Mouse (Mus musculus): ENCODE data around the gene Comp. TPM values are rescaled to one million over a fixed set of nuclear protein-coding genes. Genes with fewer than 3 reads are reported as not detected.

The Comp gene
- 0.27 and 0.47 TPM in 2 replicates for polyA plus RNA-seq (2015; fragmentation: Nextera tagmentation; extraction: Ambion mirVana)

DNA sequence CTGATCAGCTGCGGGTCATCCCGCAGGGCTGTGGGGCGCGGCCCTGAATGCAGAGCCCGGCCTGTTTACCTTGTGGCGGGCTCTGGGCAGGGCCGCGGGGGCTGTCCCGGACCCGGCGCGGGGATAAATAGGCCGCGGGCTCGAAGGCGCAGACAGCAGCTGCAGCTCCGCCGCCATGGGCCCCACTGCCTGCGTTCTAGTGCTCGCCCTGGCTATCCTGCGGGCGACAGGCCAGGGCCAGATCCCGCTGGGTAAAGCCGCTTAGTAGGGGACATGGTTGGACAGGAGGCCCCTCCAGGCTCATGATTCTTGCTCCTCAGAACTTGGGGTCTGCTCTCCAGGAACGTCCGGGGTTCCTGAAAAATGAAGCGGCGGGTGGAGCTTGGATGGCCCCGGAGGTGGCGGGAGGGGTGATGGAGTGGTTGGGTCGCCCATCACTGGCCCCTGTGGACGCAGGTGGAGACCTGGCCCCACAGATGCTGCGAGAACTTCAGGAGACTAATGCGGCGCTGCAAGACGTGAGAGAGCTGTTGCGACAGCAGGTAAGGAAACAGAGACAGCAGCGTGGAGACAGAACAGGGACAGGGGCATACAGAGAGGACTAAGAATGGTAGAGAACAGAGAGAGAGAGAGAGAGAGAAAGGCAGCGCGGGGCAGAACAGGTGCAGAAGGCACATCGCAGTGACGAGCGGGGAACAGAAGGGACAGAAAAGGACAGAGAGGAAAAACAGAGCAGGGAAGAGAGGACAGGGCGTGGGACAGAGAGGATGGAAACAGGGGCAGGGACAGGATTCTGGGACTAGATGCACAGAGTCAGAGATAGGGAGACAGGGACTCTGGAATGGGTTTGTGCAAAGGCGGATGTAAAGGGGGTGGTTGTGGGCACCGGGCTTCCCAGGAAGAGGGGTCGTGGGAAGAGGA lies at the start of gene Comp:
TSS of gene Comp (plus strand) at position 162 of the 921 bp plus-strand sequence.
- H3K4me2 ChIP-seq, result peak within 1 kb of the TSS; percentile 51
- H3K27ac ChIP-seq (replicated peaks), result no peak within 1 kb of the TSS
- H3K36me3 ChIP-seq, result no peaks in the 10 kb centered on the region
- 0 out of 2 replicates have a peak, but pooled peaks have one; percentile 9 for ATAC-seq (ENCODE audit: low FRiP score, low read depth)
- H3K9me3 ChIP-seq, result no peaks in the 10 kb centered on the region
- no peak within 1 kb of the TSS for H3K9ac ChIP-seq
- peak within 1 kb of the TSS; percentile 29 for H3K4me3 ChIP-seq
- H3K4me1 ChIP-seq (replicated peaks), result peaks cover 31% of the 10 kb centered on the region
- 3% methylated on average over 47 of the region's 47 CpGs for WGBS
- H3K27me3 ChIP-seq, result peaks cover 77% of the 10 kb centered on the region

DNA sequence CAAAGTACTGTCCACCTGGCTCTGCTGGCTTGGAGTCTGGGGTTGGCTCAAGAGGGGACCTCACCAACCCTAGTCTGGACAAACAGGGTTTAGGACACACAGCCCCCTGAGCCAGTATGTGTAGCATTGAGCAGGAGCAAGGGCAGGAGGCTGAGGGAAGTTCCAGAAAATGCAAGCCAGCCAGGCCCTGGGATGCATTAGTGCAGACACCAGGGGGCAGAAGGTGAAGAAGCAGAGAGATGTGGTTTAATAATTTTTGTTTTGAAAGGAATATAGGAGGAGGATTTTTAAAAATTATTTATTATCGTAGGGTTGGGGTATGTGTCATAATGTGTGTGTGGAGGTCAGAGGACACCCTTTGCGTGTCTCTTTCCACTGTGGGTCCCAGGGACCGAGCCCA lies 49.6 kb upstream of the Comp start:
- Histone ChIP-seq H3K4me2 (no peak overlapping the region), H3K27me3 (no peaks in the 10 kb centered on the region), H3K27ac (replicated peaks) (no peak overlapping the region), H3K4me1 (replicated peaks) (no peaks in the 10 kb centered on the region), H3K4me3 (no peak overlapping the region), H3K9ac (no peak overlapping the region), H3K9me3 (no peaks in the 10 kb centered on the region), H3K36me3 (peaks cover 61% of the 10 kb centered on the region)
- 97% methylated on average over 3 of the region's 3 CpGs for WGBS
- ATAC-seq (ENCODE audit: low FRiP score, low read depth), result no peak

- WGBS, result 93% methylated on average over 6 of the region's 6 CpGs
- ATAC-seq (ENCODE audit: low FRiP score, low read depth), result no peak
- Histone ChIP-seq H3K9me3 (no peaks in the 10 kb centered on the region), H3K27ac (replicated peaks) (no peak overlapping the region), H3K4me2 (no peak overlapping the region), H3K27me3 (no peaks in the 10 kb centered on the region), H3K4me1 (replicated peaks) (peaks cover 25% of the 10 kb centered on the region), H3K9ac (no peak overlapping the region), H3K4me3 (no peak overlapping the region), H3K36me3 (peaks cover 51% of the 10 kb centered on the region)
Measured at GRCm38 (mm10) chr8:70327512-70327911, 45.8 kb upstream of the Comp start.

DNA sequence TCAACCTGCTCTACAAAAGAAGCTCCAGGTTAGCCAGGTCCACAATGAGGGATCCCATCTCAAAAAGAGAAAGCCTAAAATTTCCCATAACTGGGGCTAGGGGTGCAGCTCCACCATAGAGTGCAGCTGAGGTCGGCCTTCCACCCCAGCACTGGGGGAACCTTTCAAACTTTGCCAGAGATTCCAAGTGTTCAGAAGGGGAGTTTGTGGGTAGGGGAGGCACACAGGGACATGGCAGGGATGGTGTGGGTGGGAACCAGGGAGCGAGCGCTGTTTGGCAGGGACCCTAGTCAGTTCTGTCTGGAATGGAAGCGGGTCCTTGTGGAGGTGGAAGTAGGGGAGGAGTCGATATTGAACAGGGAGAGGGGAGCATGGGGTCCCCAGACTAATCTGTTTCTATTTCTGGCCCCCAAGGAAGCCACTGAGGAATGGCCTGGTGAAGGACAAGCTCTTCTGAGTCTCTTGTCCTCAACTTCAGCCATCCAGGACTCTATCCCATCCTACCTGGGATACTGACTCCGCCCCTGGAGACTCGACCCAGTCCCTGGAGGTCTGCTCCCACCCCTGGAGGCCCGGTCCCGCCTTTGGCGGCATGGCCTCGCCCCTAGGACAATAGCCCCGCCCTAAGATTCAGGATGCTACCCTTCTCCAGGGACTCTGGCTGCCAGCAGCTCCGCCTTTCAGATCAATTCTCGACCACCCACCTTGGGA lies 44.1 kb upstream of the Comp start, which contains the start of gene Gdf1:
TSS of gene Gdf1 (plus strand) at position 694 of the 711 bp plus-strand sequence.
- 0 out of 2 replicates have a peak within 1 kb of the TSS, but pooled peaks have one; percentile 5 for H3K4me2 ChIP-seq
- no peaks in the 10 kb centered on the region for H3K9me3 ChIP-seq
- peak within 1 kb of the TSS; percentile 18 for H3K27ac ChIP-seq (replicated peaks)
- peaks cover 25% of the 10 kb centered on the region for H3K4me1 ChIP-seq (replicated peaks)
- H3K27me3 ChIP-seq, result no peaks in the 10 kb centered on the region
- no peak within 1 kb of the TSS for H3K4me3 ChIP-seq
- WGBS, result 28% methylated on average over 14 of the region's 14 CpGs
- peaks cover 53% of the 10 kb centered on the region for H3K36me3 ChIP-seq
- no peak within 1 kb of the TSS for H3K9ac ChIP-seq
- no peak for ATAC-seq (ENCODE audit: low FRiP score, low read depth)

DNA sequence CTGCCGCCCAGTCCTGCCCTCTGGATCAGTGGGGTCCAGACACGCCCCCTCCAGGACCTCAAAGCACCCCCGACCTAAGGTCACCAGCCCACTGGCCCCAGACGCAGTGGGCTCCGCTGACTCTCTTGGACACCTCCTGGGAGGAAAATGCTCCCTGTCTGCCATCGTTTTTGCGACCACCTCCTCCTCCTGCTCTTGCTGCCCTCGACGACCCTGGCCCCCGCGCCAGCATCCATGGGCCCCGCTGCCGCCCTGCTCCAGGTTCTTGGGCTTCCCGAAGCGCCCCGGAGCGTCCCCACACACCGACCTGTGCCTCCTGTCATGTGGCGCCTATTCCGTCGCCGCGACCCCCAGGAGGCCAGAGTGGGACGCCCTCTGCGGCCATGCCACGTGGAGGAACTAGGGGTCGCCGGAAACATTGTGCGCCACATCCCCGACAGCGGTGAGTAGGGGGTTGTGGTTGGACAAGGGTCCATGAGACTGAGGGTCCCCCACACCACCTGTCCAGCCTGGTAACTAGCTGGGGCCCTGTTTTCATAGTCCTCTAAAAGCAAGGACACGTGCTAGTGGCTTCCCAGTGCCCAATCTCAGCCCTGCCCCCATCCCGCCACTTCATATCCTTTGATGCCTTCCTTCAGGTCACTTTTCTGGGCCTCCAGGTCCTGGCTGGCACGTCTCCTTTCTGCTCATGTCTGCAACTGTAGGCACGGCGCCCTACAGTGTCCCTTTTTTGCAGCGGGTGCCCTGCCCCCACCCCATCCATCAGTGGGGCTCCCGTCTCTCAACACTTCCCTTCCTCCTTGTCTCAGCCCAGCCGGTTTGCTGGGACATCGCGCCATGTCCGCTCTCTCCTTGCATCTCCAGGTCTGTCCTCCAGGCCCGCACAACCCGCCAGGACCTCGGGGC lies 43.3 kb upstream of the Comp start:
- peak overlapping the region; percentile 18; the same call in 1 of the 2 replicates for H3K27ac ChIP-seq (replicated peaks)
- peaks cover 25% of the 10 kb centered on the region for H3K4me1 ChIP-seq (replicated peaks)
- peaks cover 54% of the 10 kb centered on the region for H3K36me3 ChIP-seq
- H3K4me2 ChIP-seq, result 0 out of 2 replicates have a peak overlapping the region, but pooled peaks have one; percentile 5
- no peaks in the 10 kb centered on the region for H3K27me3 ChIP-seq
- ATAC-seq (ENCODE audit: low FRiP score, low read depth), result 0 out of 2 replicates have a peak, but pooled peaks have one; percentile 1
- H3K9me3 ChIP-seq, result no peaks in the 10 kb centered on the region
- no peak overlapping the region for H3K4me3 ChIP-seq
- no peak overlapping the region for H3K9ac ChIP-seq
- 8% methylated on average over 45 of the region's 45 CpGs for WGBS

DNA sequence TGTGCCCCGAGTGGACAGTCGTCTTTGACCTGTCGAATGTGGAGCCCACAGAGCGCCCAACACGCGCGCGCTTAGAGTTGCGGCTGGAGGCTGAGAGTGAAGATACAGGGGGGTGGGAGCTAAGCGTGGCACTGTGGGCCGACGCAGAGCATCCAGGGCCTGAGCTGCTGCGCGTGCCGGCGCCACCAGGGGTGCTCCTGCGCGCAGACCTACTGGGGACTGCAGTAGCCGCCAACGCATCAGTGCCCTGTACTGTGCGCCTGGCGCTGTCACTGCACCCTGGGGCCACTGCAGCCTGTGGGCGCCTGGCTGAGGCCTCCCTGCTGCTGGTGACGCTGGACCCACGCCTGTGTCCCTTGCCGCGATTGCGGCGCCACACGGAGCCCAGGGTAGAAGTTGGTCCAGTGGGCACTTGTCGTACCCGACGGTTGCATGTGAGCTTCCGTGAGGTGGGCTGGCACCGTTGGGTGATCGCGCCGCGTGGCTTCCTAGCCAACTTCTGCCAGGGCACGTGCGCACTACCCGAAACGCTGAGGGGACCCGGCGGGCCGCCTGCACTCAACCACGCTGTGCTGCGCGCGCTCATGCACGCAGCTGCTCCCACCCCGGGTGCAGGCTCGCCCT lies 42.5 kb upstream of the Comp start:
- WGBS, result 23% methylated on average over 53 of the region's 53 CpGs
- H3K4me3 ChIP-seq, result no peak overlapping the region
- H3K4me2 ChIP-seq, result 0 out of 2 replicates have a peak overlapping the region, but pooled peaks have one; percentile 5
- H3K9me3 ChIP-seq, result no peaks in the 10 kb centered on the region
- ATAC-seq (ENCODE audit: low FRiP score, low read depth), result peak; percentile 72
- peak overlapping the region; percentile 18 for H3K27ac ChIP-seq (replicated peaks)
- peaks cover 25% of the 10 kb centered on the region for H3K4me1 ChIP-seq (replicated peaks)
- H3K9ac ChIP-seq, result no peak overlapping the region
- peaks cover 57% of the 10 kb centered on the region for H3K36me3 ChIP-seq
- H3K27me3 ChIP-seq, result no peaks in the 10 kb centered on the region

- Histone ChIP-seq H3K4me2 (no peak overlapping the region), H3K4me3 (no peak overlapping the region), H3K9ac (no peak overlapping the region), H3K27me3 (no peaks in the 10 kb centered on the region), H3K36me3 (peaks cover 59% of the 10 kb centered on the region), H3K27ac (replicated peaks) (no peak overlapping the region), H3K9me3 (no peaks in the 10 kb centered on the region), H3K4me1 (replicated peaks) (peaks cover 25% of the 10 kb centered on the region)
- 62% methylated on average over 19 of the region's 19 CpGs for WGBS
- no peak for ATAC-seq (ENCODE audit: low FRiP score, low read depth)
Measured at GRCm38 (mm10) chr8:70331526-70331925, 41.8 kb upstream of the Comp start.

- Histone ChIP-seq H3K27me3 (no peaks in the 10 kb centered on the region), H3K36me3 (peaks cover 65% of the 10 kb centered on the region), H3K4me2 (no peak overlapping the region), H3K4me3 (no peak overlapping the region), H3K4me1 (replicated peaks) (peaks cover 25% of the 10 kb centered on the region), H3K9ac (0 out of 2 replicates have a peak overlapping the region, but pooled peaks have one; percentile 9), H3K9me3 (no peaks in the 10 kb centered on the region), H3K27ac (replicated peaks) (peak overlapping the region; percentile 51; the same call in 1 of the 2 replicates)
- peak; percentile 76 for ATAC-seq (ENCODE audit: low FRiP score, low read depth)
- 22% methylated on average over 41 of the region's 41 CpGs for WGBS
Measured at GRCm38 (mm10) chr8:70332070-70332877, 41.1 kb upstream of the Comp start.

DNA sequence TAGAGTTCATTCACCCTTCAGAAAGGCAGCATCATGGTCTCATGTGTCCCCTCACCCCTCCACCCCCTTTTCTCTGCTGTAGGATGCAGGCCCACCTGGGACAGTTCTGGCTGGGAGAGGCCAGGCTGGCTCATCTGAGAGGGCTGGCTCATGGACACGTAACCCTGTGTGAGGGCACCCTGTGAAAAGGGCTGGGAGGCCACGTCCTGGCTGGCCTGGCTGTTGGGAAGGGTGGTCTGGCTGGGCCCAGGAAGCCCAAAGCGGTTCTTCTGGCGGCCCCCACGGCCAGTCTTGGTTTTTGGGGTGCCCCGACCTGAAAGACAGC lies 40.5 kb upstream of the Comp start:
- WGBS, result 96% methylated on average over 6 of the region's 6 CpGs

DNA sequence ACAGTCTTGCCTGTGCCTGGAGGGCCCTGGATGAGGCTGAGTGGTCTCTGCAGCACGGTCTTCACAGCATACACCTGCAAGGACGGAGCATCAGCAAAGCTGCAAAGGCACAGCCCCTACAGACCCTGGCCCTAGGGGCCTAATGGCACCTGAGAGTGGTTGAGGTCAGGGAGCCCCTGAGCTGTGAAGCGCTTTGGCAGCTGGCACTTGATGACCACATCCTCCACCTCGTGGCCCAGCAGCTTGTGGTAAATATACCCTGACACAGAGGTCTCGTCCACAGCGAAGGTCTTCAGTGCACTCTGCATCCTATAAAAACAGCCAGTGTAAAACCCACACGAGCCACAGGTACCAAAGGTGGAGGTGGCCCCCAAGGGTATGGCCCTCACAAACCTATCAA lies 34.4 kb upstream of the Comp start:
- no peaks in the 10 kb centered on the region for H3K9me3 ChIP-seq
- ATAC-seq (ENCODE audit: low FRiP score, low read depth), result no peak
- WGBS, result 95% methylated on average over 7 of the region's 7 CpGs
- H3K4me1 ChIP-seq (replicated peaks), result 0 out of 2 replicates have a peak, but pooled peaks cover 1% of the 10 kb centered on the region
- H3K27ac ChIP-seq (replicated peaks), result no peak overlapping the region
- H3K36me3 ChIP-seq, result peaks cover 90% of the 10 kb centered on the region
- H3K4me3 ChIP-seq, result no peak overlapping the region
- H3K4me2 ChIP-seq, result no peak overlapping the region
- H3K9ac ChIP-seq, result no peak overlapping the region
- H3K27me3 ChIP-seq, result no peaks in the 10 kb centered on the region

More for the DNA sequence above, 40.5 kb upstream of the Comp start:
- Histone ChIP-seq H3K4me1 (replicated peaks) (peaks cover 25% of the 10 kb centered on the region), H3K4me3 (no peak overlapping the region), H3K9ac (no peak overlapping the region), H3K27ac (replicated peaks) (no peak overlapping the region), H3K36me3 (peaks cover 69% of the 10 kb centered on the region), H3K4me2 (no peak overlapping the region), H3K9me3 (no peaks in the 10 kb centered on the region), H3K27me3 (no peaks in the 10 kb centered on the region)
- no peak for ATAC-seq (ENCODE audit: low FRiP score, low read depth)

All from hindbrain, embryonic 15.5 days (tissue).